ENCODE assay signal across 22 mouse cellular contexts in genomic region chr9:7627931-7628330, GRCm38 (mm10). TPM values are rescaled to one million over a fixed set of nuclear protein-coding genes. Genes with fewer than 3 reads are reported as not detected.
"Had no signal": no experiment of that assay in that cellular context is flagged by ENCODE, and none has a peak within 500 bp of the region (broad histone marks: within the 10 kb centered on the region; RNA-seq: fewer than 3 reads in every experiment).

Gene Mmp20, plus strand, starts transcription at chr9:7628231.

- DNase-seq: retina, postnatal 1 day; right cerebral cortex, adult 18-20 months; right cerebral cortex, postnatal 14 days; right cerebral cortex, postnatal 25 days; right cerebral cortex, postnatal 4 days; spleen, adult 18-20 months; thymus, adult 18-20 months; thymus, adult 2 months; thymus, postnatal 14 days; thymus, postnatal 25 days; thymus, postnatal 36 days; thymus, postnatal 4 days had no signal

- H3K4me3 ChIP-seq: neural tube, embryonic 13.5 days; neural tube, embryonic 15.5 days; stomach, embryonic 15.5 days had no signal

- H3K9me3 ChIP-seq: neural tube, embryonic 13.5 days; neural tube, embryonic 15.5 days; stomach, embryonic 15.5 days had no signal

- H3K4me1 ChIP-seq: neural tube, embryonic 13.5 days; neural tube, embryonic 15.5 days; stomach, embryonic 15.5 days had no signal

- H3K27me3 ChIP-seq: neural tube, embryonic 13.5 days; neural tube, embryonic 15.5 days; stomach, embryonic 15.5 days had no signal

- H3K36me3 ChIP-seq: neural tube, embryonic 13.5 days; neural tube, embryonic 15.5 days; stomach, embryonic 15.5 days had no signal

RNA-seq across cellular contexts. Expression of gene Mmp20, which starts in this region (rescaled TPM):
- total RNA-seq: neutrophil, adult 5-6 weeks had no signal
- polyA plus RNA-seq: neural tube, embryonic 13.5 days; neural tube, embryonic 14.5 days; neural tube, embryonic 15.5 days; spleen, adult 2 months; stomach, embryonic 15.5 days; stomach, embryonic 16.5 days; stomach, postnatal 0 days; testis, adult 2 months; urinary bladder, adult 2 months had no signal
